Mouse (Mus musculus): ENCODE results near the gene Gab2. TPM values are rescaled to one million over a fixed set of nuclear protein-coding genes. Genes with fewer than 3 reads are reported as not detected.
A peak's percentile ranks its signal among the peaks of the same experiment; 100 is the strongest.

The Gab2 gene
- polyA plus RNA-seq, 1 experiment from 2014 or later, result 1.2 TPM

GRCm38 (mm10) chr7:97313364-97313995, 232.1 kb downstream of the Gab2 start:
- no peak for DNase-seq (ENCODE audit: low spot score)

- DNase-seq (ENCODE audit: low spot score), result no peak
Measured at GRCm38 (mm10) chr7:97314646-97315045, 233.3 kb downstream of the Gab2 start.

- no peak for DNase-seq (ENCODE audit: low spot score)
Measured at GRCm38 (mm10) chr7:97315656-97316055, 234.3 kb downstream of the Gab2 start.

- DNase-seq (ENCODE audit: low spot score), result no peak
Measured at GRCm38 (mm10) chr7:97317706-97318105, 236.3 kb downstream of the Gab2 start.

- DNase-seq (ENCODE audit: low spot score), result no peak
Measured at GRCm38 (mm10) chr7:97324342-97324741, 243.0 kb downstream of the Gab2 start.

GRCm38 (mm10) chr7:97325156-97325985, 244.0 kb downstream of the Gab2 start:
- DNase-seq (ENCODE audit: low spot score), result peak; percentile 14

GRCm38 (mm10) chr7:97327376-97327775, 246.0 kb downstream of the Gab2 start:
- DNase-seq (ENCODE audit: low spot score), result no peak

- no peak for DNase-seq (ENCODE audit: low spot score)
Measured at GRCm38 (mm10) chr7:97328891-97329588, 247.7 kb downstream of the Gab2 start.

- DNase-seq (ENCODE audit: low spot score), result no peak
Measured at GRCm38 (mm10) chr7:97329676-97330075, 248.3 kb downstream of the Gab2 start.

GRCm38 (mm10) chr7:97330931-97331645, 249.7 kb downstream of the Gab2 start:
- DNase-seq (ENCODE audit: low spot score), result no peak

- peak; percentile 97 for DNase-seq (ENCODE audit: low spot score)
Measured at GRCm38 (mm10) chr7:97331726-97332666, 250.6 kb downstream of the Gab2 start, which contains the start of the genes Usp35 and Kctd21. Gene Usp35, minus strand, starts transcription at chr7:97332020. Gene Kctd21, plus strand, starts transcription at chr7:97332327.

- DNase-seq (ENCODE audit: low spot score), result no peak
Measured at GRCm38 (mm10) chr7:97332667-97333041, 251.3 kb downstream of the Gab2 start.

GRCm38 (mm10) chr7:97333113-97333898, 251.9 kb downstream of the Gab2 start:
- DNase-seq (ENCODE audit: low spot score), result no peak

GRCm38 (mm10) chr7:97334406-97334805, 253.0 kb downstream of the Gab2 start:
- no peak for DNase-seq (ENCODE audit: low spot score)

GRCm38 (mm10) chr7:97336678-97337077, 255.3 kb downstream of the Gab2 start:
- no peak for DNase-seq (ENCODE audit: low spot score)

- DNase-seq (ENCODE audit: low spot score), result no peak
Measured at GRCm38 (mm10) chr7:97338593-97338992, 257.2 kb downstream of the Gab2 start.

- no peak for DNase-seq (ENCODE audit: low spot score)
Measured at GRCm38 (mm10) chr7:97339623-97340022, 258.2 kb downstream of the Gab2 start.

GRCm38 (mm10) chr7:97340907-97341849, 259.8 kb downstream of the Gab2 start:
- no peak for DNase-seq (ENCODE audit: low spot score)

Measured in thymus, postnatal 0 days (tissue).